Mouse (Mus musculus) right cerebral cortex, postnatal 10 days (tissue): ENCODE results near the gene Vmn1r139.
"Not testable (repeated sequence)": the region's sequence is repeated elsewhere in the genome, so short reads cannot be mapped to it uniquely, and the experiment has no call there.

Experiments used
- DNase-seq, 2 experiments: peaks; one replicate each; pipeline ENCODE4 v3.0.0; 2021; ENCODE audit warnings: low spot score in 2 of 2

The Vmn1r139 gene

GRCm38 (mm10) chr7:22068757-22069156 is at the start of gene Vmn1r139:
Gene Vmn1r139, plus strand, starts transcription at chr7:22069057.
- not testable (repeated sequence) for DNase-seq

- not testable (repeated sequence) for DNase-seq
These were observed 40.1 kb upstream of the Vmn1r139 start, which contains the start of gene Vmn1r138 for GRCm38 (mm10) chr7:22028797-22029196. Gene Vmn1r138, minus strand, starts transcription at chr7:22028897.

GRCm38 (mm10) chr7:22056205-22056604 is 12.7 kb upstream of the Vmn1r139 start, which contains the start of gene Gm6176:
Gene Gm6176, minus strand, starts transcription at chr7:22056305.
- not testable (repeated sequence) for DNase-seq

GRCm38 (mm10) chr7:22118145-22118544 is 49.3 kb downstream of the Vmn1r139 start, which contains the start of gene Gm16451:
Gene Gm16451, minus strand, starts transcription at chr7:22118245.
- not testable (repeated sequence) for DNase-seq

GRCm38 (mm10) chr7:22134641-22135040 is 65.8 kb downstream of the Vmn1r139 start, which contains the start of gene Gm10666:
Gene Gm10666, minus strand, starts transcription at chr7:22134741.
- DNase-seq = not testable (repeated sequence)
